Mouse (Mus musculus): Measurements from ENCODE around the gene Rin1. TPM values are rescaled to one million over a fixed set of nuclear protein-coding genes. Genes with fewer than 3 reads are reported as not detected.

Rin1 gene
- total RNA-seq, 2 experiments from 2014 or later, result 0.42 TPM; not detected in 1

GRCm38 (mm10) chr19:5087884-5088728, 37.8 kb downstream of the Rin1 start, which contains the start of gene Yif1a:
Yif1a (plus strand) TSS chr19:5088538.
- ATAC-seq (replicated peaks; ENCODE audit: low FRiP score, poor library complexity, severe bottlenecking), result peak; percentile 87

- no peak for ATAC-seq (replicated peaks; ENCODE audit: low FRiP score, poor library complexity, severe bottlenecking)
Observed at GRCm38 (mm10) chr19:5089324-5089723, 39.0 kb downstream of the Rin1 start.

GRCm38 (mm10) chr19:5092083-5092482, 41.8 kb downstream of the Rin1 start:
- no peak for ATAC-seq (replicated peaks; ENCODE audit: low FRiP score, poor library complexity, severe bottlenecking)

- no peak for ATAC-seq (replicated peaks; ENCODE audit: low FRiP score, poor library complexity, severe bottlenecking)
Observed at GRCm38 (mm10) chr19:5093481-5094242, 43.4 kb downstream of the Rin1 start.

GRCm38 (mm10) chr19:5094243-5094632, 44.0 kb downstream of the Rin1 start:
- ATAC-seq (replicated peaks; ENCODE audit: low FRiP score, poor library complexity, severe bottlenecking), result peak; percentile 83

GRCm38 (mm10) chr19:5094746-5095417, 44.6 kb downstream of the Rin1 start:
- ATAC-seq (replicated peaks; ENCODE audit: low FRiP score, poor library complexity, severe bottlenecking), result no peak

- ATAC-seq (replicated peaks; ENCODE audit: low FRiP score, poor library complexity, severe bottlenecking), result no peak
Observed at GRCm38 (mm10) chr19:5095887-5096474, 45.7 kb downstream of the Rin1 start.

GRCm38 (mm10) chr19:5097521-5098362, 47.5 kb downstream of the Rin1 start:
- no peak for ATAC-seq (replicated peaks; ENCODE audit: low FRiP score, poor library complexity, severe bottlenecking)

GRCm38 (mm10) chr19:5098363-5099143, 48.3 kb downstream of the Rin1 start, which contains the start of gene Cnih2:
Cnih2 (minus strand) TSS chr19:5098521.
- no peak; the same call in 1 of the 2 replicates for ATAC-seq (replicated peaks; ENCODE audit: low FRiP score, poor library complexity, severe bottlenecking)

GRCm38 (mm10) chr19:5106074-5106473, 55.8 kb downstream of the Rin1 start:
- 0 out of 2 replicates have a peak, but pooled peaks have one; percentile 6 for ATAC-seq (replicated peaks; ENCODE audit: low FRiP score, poor library complexity, severe bottlenecking)

Other genes starting within 250 kb of the Rin1 start
- 13.7 and 83.8 TPM in 2 replicates for gene Gm21992, start 238.9 kb upstream of the Rin1 start, total RNA-seq (2015; ENCODE audit: low replicate concordance)
- gene Gm21992, start 238.9 kb upstream of the Rin1 start, total RNA-seq (2017; ENCODE audit: low replicate concordance), result 29.0 and 62.2 TPM in 2 replicates
- gene Rbm14, start 238.8 kb upstream of the Rin1 start, total RNA-seq (2015; ENCODE audit: low replicate concordance), result 28.1 and 35.3 TPM in 2 replicates
- 27.7 and 27.9 TPM in 2 replicates for gene Rbm14, start 238.8 kb upstream of the Rin1 start, total RNA-seq (2017; ENCODE audit: low replicate concordance)
- gene Ccs, start 211.1 kb upstream of the Rin1 start, total RNA-seq (2015; ENCODE audit: low replicate concordance), result 30.2 and 74.6 TPM in 2 replicates
- gene Ccs, start 211.1 kb upstream of the Rin1 start, total RNA-seq (2017; ENCODE audit: low replicate concordance), result 63.1 and 81.9 TPM in 2 replicates
- gene Ccdc87, start 211.1 kb upstream of the Rin1 start, total RNA-seq (2015; ENCODE audit: low replicate concordance), result not detected in 2 replicates
- gene Ccdc87, start 211.1 kb upstream of the Rin1 start, total RNA-seq (2017; ENCODE audit: low replicate concordance), result not detected in 2 replicates
- gene Ctsf, start 195.4 kb upstream of the Rin1 start, total RNA-seq (2015; ENCODE audit: low replicate concordance), result 22.0 and 71.3 TPM in 2 replicates
- gene Ctsf, start 195.4 kb upstream of the Rin1 start, total RNA-seq (2017; ENCODE audit: low replicate concordance), result 41.3 and 45.0 TPM in 2 replicates
- not detected in 2 replicates for gene Actn3, start 172.6 kb upstream of the Rin1 start, total RNA-seq (2015; ENCODE audit: low replicate concordance)
- 0.26 and 0.53 TPM in 2 replicates for gene Actn3, start 172.6 kb upstream of the Rin1 start, total RNA-seq (2017; ENCODE audit: low replicate concordance)
- 19.8 and 34.0 TPM in 2 replicates for gene Zdhhc24, start 171.8 kb upstream of the Rin1 start, total RNA-seq (2015; ENCODE audit: low replicate concordance)
- gene Zdhhc24, start 171.8 kb upstream of the Rin1 start, total RNA-seq (2017; ENCODE audit: low replicate concordance), result 18.0 and 24.9 TPM in 2 replicates
- 0.42 and 4.0 TPM in 2 replicates for gene Bbs1, start 143.9 kb upstream of the Rin1 start, total RNA-seq (2015; ENCODE audit: low replicate concordance)
- 4.5 and 7.7 TPM in 2 replicates for gene Bbs1, start 143.9 kb upstream of the Rin1 start, total RNA-seq (2017; ENCODE audit: low replicate concordance)
- gene Dpp3, start 122.2 kb upstream of the Rin1 start, total RNA-seq (2015; ENCODE audit: low replicate concordance), result 9.0 and 13.0 TPM in 2 replicates
- 9.1 and 15.7 TPM in 2 replicates for gene Dpp3, start 122.2 kb upstream of the Rin1 start, total RNA-seq (2017; ENCODE audit: low replicate concordance)
- not detected in 2 replicates for gene Peli3, start 107.4 kb upstream of the Rin1 start, total RNA-seq (2015; ENCODE audit: low replicate concordance)
- gene Peli3, start 107.4 kb upstream of the Rin1 start, total RNA-seq (2017; ENCODE audit: low replicate concordance), result not detected in 2 replicates
- gene Mrpl11, start 88.3 kb upstream of the Rin1 start, total RNA-seq (2015; ENCODE audit: low replicate concordance), result 4.7 and 8.0 TPM in 2 replicates
- 10.5 and 14.1 TPM in 2 replicates for gene Mrpl11, start 88.3 kb upstream of the Rin1 start, total RNA-seq (2017; ENCODE audit: low replicate concordance)
- not detected in 2 replicates for gene Npas4, start 60.2 kb upstream of the Rin1 start, total RNA-seq (2015; ENCODE audit: low replicate concordance)
- gene Npas4, start 60.2 kb upstream of the Rin1 start, total RNA-seq (2017; ENCODE audit: low replicate concordance), result not detected in 2 replicates
- not detected in 2 replicates for gene Slc29a2, start 26.6 kb upstream of the Rin1 start, total RNA-seq (2015; ENCODE audit: low replicate concordance)
- gene Slc29a2, start 26.6 kb upstream of the Rin1 start, total RNA-seq (2017; ENCODE audit: low replicate concordance), result not detected in 2 replicates
- not detected in 2 replicates for gene B4gat1, start 11.7 kb upstream of the Rin1 start, total RNA-seq (2015; ENCODE audit: low replicate concordance)
- gene B4gat1, start 11.7 kb upstream of the Rin1 start, total RNA-seq (2017; ENCODE audit: low replicate concordance), result 0.68 TPM in 1 of 2 replicates, not detected in the other
- 1.3 and 4.0 TPM in 2 replicates for gene AC124502.3, start 11.6 kb upstream of the Rin1 start, total RNA-seq (2015; ENCODE audit: low replicate concordance)
- gene AC124502.3, start 11.6 kb upstream of the Rin1 start, total RNA-seq (2017; ENCODE audit: low replicate concordance), result 2.1 TPM in 1 of 2 replicates, not detected in the other
- 4.6 and 13.0 TPM in 2 replicates for gene Brms1, start 9.1 kb upstream of the Rin1 start, total RNA-seq (2015; ENCODE audit: low replicate concordance)
- gene Brms1, start 9.1 kb upstream of the Rin1 start, total RNA-seq (2017; ENCODE audit: low replicate concordance), result 4.5 and 10.9 TPM in 2 replicates
- not detected in 2 replicates for gene Cd248, start 17.6 kb downstream of the Rin1 start, total RNA-seq (2015; ENCODE audit: low replicate concordance)
- gene Cd248, start 17.6 kb downstream of the Rin1 start, total RNA-seq (2017; ENCODE audit: low replicate concordance), result not detected in 2 replicates
- gene Tmem151a, start 35.0 kb downstream of the Rin1 start, total RNA-seq (2015; ENCODE audit: low replicate concordance), result not detected in 2 replicates
- not detected in 2 replicates for gene Tmem151a, start 35.0 kb downstream of the Rin1 start, total RNA-seq (2017; ENCODE audit: low replicate concordance)
- 5.0 and 10.8 TPM in 2 replicates for gene Yif1a, start 38.1 kb downstream of the Rin1 start, total RNA-seq (2015; ENCODE audit: low replicate concordance)
- 6.2 TPM in 1 of 2 replicates, not detected in the other for gene Yif1a, start 38.1 kb downstream of the Rin1 start, total RNA-seq (2017; ENCODE audit: low replicate concordance)
- gene Cnih2, start 48.0 kb downstream of the Rin1 start, total RNA-seq (2015; ENCODE audit: low replicate concordance), result not detected in 2 replicates
- 0.39 TPM in 1 of 2 replicates, not detected in the other for gene Cnih2, start 48.0 kb downstream of the Rin1 start, total RNA-seq (2017; ENCODE audit: low replicate concordance)
- 12.2 and 13.7 TPM in 2 replicates for gene Rab1b, start 56.6 kb downstream of the Rin1 start, total RNA-seq (2015; ENCODE audit: low replicate concordance)
- gene Rab1b, start 56.6 kb downstream of the Rin1 start, total RNA-seq (2017; ENCODE audit: low replicate concordance), result 20.5 and 23.3 TPM in 2 replicates
- gene Klc2, start 68.1 kb downstream of the Rin1 start, total RNA-seq (2015; ENCODE audit: low replicate concordance), result 10.5 TPM in 1 of 2 replicates, not detected in the other
- 0.90 TPM in 1 of 2 replicates, not detected in the other for gene Klc2, start 68.1 kb downstream of the Rin1 start, total RNA-seq (2017; ENCODE audit: low replicate concordance)
- gene Pacs1, start 222.6 kb downstream of the Rin1 start, total RNA-seq (2015; ENCODE audit: low replicate concordance), result 13.4 and 29.2 TPM in 2 replicates
- 6.8 and 15.5 TPM in 2 replicates for gene Pacs1, start 222.6 kb downstream of the Rin1 start, total RNA-seq (2017; ENCODE audit: low replicate concordance)
- 82.5 and 114 TPM in 2 replicates for gene Sf3b2, start 245.0 kb downstream of the Rin1 start, total RNA-seq (2015; ENCODE audit: low replicate concordance)
- 107 and 146 TPM in 2 replicates for gene Sf3b2, start 245.0 kb downstream of the Rin1 start, total RNA-seq (2017; ENCODE audit: low replicate concordance)
- gene Gal3st3, start 247.8 kb downstream of the Rin1 start, total RNA-seq (2015; ENCODE audit: low replicate concordance), result not detected in 2 replicates
- not detected in 2 replicates for gene Gal3st3, start 247.8 kb downstream of the Rin1 start, total RNA-seq (2017; ENCODE audit: low replicate concordance)